Comparison of ENCODE assay signal across 10 mouse cellular contexts in the genomic region with DNA sequence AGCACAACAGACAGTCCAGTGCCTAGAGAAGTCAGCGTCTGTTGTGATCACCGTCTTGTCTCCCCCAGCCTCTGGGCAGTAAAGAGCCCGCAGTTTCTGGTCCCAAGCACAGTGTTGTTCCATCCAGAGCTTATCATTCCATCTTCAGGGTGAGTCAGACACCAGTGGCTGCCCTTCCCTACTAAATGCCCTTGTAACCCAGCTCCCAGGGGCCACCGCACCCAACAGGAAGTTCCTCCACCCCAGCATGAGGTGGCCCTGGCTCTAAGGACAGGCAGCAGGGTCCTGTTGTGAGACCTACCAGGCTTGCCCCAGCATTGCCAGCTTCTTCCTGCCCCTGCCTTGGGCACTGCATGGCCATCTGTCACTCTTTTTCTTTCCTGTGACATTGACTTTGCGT. TPM values are rescaled to one million over a fixed set of nuclear protein-coding genes. Genes with fewer than 3 reads are reported as not detected.
DNase-seq lines count a peak whose midpoint lies in the region; ATAC-seq and TF ChIP-seq lines count a peak whose summit lies in the region.
"Had no signal": no experiment of that assay in that cellular context is flagged by ENCODE, and none has a peak within 500 bp of the region (broad histone marks: within the 10 kb centered on the region; RNA-seq: fewer than 3 reads in every experiment).

No protein-coding gene starts in this region.

- peaks cover 62% of the 10 kb centered on the region for H3K4me1 ChIP-seq in hindbrain, embryonic 10.5 days (replicated peaks)
- H3K4me1 ChIP-seq in hindbrain, embryonic 11.5 days (replicated peaks; ENCODE audit: control insufficient read depth, insufficient read depth, low read length): peaks cover 14% of the 10 kb centered on the region
- H3K4me1 ChIP-seq in G1E (ENCODE audit: insufficient read depth, low read depth, low read length): peaks cover 65% of the 10 kb centered on the region
- peaks cover 49% of the 10 kb centered on the region for H3K4me1 ChIP-seq in intestine, embryonic 16.5 days (ENCODE audit: control insufficient read depth, insufficient read depth, low read length)

- DNase-seq in hindbrain, embryonic 10.5 days (ENCODE audit: low spot score): no peak
- no peak for DNase-seq in hindbrain, embryonic 11.5 days (ENCODE audit: low spot score)
- DNase-seq in 3134 (ENCODE audit: extremely low read depth, insufficient read length, low spot score): peak; percentile 69
- peak; percentile 58 for DNase-seq in G1E (ENCODE audit: low spot score)
- no peak for DNase-seq in B cell, adult 2 months
- DNase-seq in neural tube, embryonic 10.5 days (ENCODE audit: extremely low spot score, low spot score): no peak
- DNase-seq in cerebellum, adult 18-20 months: no peak
- DNase-seq: gastrocnemius, postnatal 25 days had no signal

- H3K27me3 ChIP-seq in hindbrain, embryonic 10.5 days (ENCODE audit: insufficient read depth, poor library complexity, severe bottlenecking): no peaks in the 10 kb centered on the region
- H3K27me3 ChIP-seq in hindbrain, embryonic 11.5 days (ENCODE audit: control insufficient read depth, insufficient read depth, low read length): no peaks in the 10 kb centered on the region
- no peaks in the 10 kb centered on the region for H3K27me3 ChIP-seq in G1E (ENCODE audit: insufficient read depth, low read length)
- no peaks in the 10 kb centered on the region for H3K27me3 ChIP-seq in intestine, embryonic 16.5 days (replicated peaks; ENCODE audit: control insufficient read depth, insufficient read depth, low read length)
- H3K27me3 ChIP-seq: neural tube, embryonic 12.5 days had no signal

- TF ChIP-seq CTCF in G1E (IDR thresholded peaks at IDR 0.05; ENCODE audit: low read depth, low read length): no peak

- no peak for ATAC-seq in hindbrain, embryonic 11.5 days (ENCODE audit: low FRiP score)
- ATAC-seq in G1E (ENCODE audit: extremely low read depth, insufficient number of reproducible peaks, low FRiP score, poor library complexity, severe bottlenecking): peak; percentile 91
- ATAC-seq in intestine, embryonic 16.5 days: peak; percentile 79

- H3K4me2 ChIP-seq in hindbrain, embryonic 11.5 days (replicated peaks; ENCODE audit: low read depth, low read length): no peak overlapping the region
- no peak overlapping the region for H3K4me2 ChIP-seq in intestine, embryonic 16.5 days (ENCODE audit: low read depth, low read length)
- H3K4me2 ChIP-seq: neural tube, embryonic 12.5 days had no signal

- H3K9ac ChIP-seq in hindbrain, embryonic 11.5 days (ENCODE audit: low read depth, low read length): no peak overlapping the region
- H3K9ac ChIP-seq in intestine, embryonic 16.5 days (ENCODE audit: low read depth, low read length): 0 out of 2 replicates have a peak overlapping the region, but pooled peaks have one; percentile 35
- H3K9ac ChIP-seq: neural tube, embryonic 12.5 days had no signal

- no peak overlapping the region for H3K4me3 ChIP-seq in hindbrain, embryonic 10.5 days
- H3K4me3 ChIP-seq in hindbrain, embryonic 11.5 days (ENCODE audit: low read depth, low read length): no peak overlapping the region
- peak overlapping the region; percentile 45; the same call in 1 of the 2 replicates for H3K4me3 ChIP-seq in G1E (ENCODE audit: low read depth, low read length)
- no peak overlapping the region for H3K4me3 ChIP-seq in intestine, embryonic 16.5 days (ENCODE audit: low read length)
- H3K4me3 ChIP-seq: neural tube, embryonic 12.5 days had no signal

- WGBS in hindbrain, embryonic 10.5 days: 85% methylated on average over 5 of the region's 5 CpGs
- WGBS in hindbrain, embryonic 11.5 days: 86% methylated on average over 5 of the region's 5 CpGs
- WGBS in intestine, embryonic 16.5 days: 64% methylated on average over 5 of the region's 5 CpGs

- H3K27ac ChIP-seq in hindbrain, embryonic 10.5 days: peak overlapping the region; percentile 64
- no peak overlapping the region for H3K27ac ChIP-seq in hindbrain, embryonic 11.5 days (ENCODE audit: low read depth, low read length)
- H3K27ac ChIP-seq in intestine, embryonic 16.5 days (ENCODE audit: low read length): peak overlapping the region; percentile 92
- H3K27ac ChIP-seq: neural tube, embryonic 12.5 days had no signal

- H3K9me3 ChIP-seq in hindbrain, embryonic 10.5 days: no peaks in the 10 kb centered on the region
- no peaks in the 10 kb centered on the region for H3K9me3 ChIP-seq in hindbrain, embryonic 11.5 days (ENCODE audit: control insufficient read depth, low read length)
- H3K9me3 ChIP-seq in G1E (replicated peaks): no peaks in the 10 kb centered on the region
- no peaks in the 10 kb centered on the region for H3K9me3 ChIP-seq in intestine, embryonic 16.5 days (ENCODE audit: control insufficient read depth, low read length)
- H3K9me3 ChIP-seq: neural tube, embryonic 12.5 days had no signal

- H3K36me3 ChIP-seq in hindbrain, embryonic 10.5 days: 0 out of 2 replicates have a peak, but pooled peaks cover 3% of the 10 kb centered on the region
- H3K36me3 ChIP-seq in hindbrain, embryonic 11.5 days (ENCODE audit: control insufficient read depth, insufficient read depth, low read length): no peaks in the 10 kb centered on the region
- peaks cover 77% of the 10 kb centered on the region for H3K36me3 ChIP-seq in G1E (replicated peaks)
- no peaks in the 10 kb centered on the region for H3K36me3 ChIP-seq in intestine, embryonic 16.5 days (ENCODE audit: control insufficient read depth, insufficient read depth, low read length)
- H3K36me3 ChIP-seq: neural tube, embryonic 12.5 days had no signal

RNA-seq across cellular contexts. Expression of a gene that starts 29.3 kb away (rescaled TPM):
- 173 and 180 TPM in 2 replicates for polyA plus RNA-seq in hindbrain, embryonic 10.5 days (2016; fragmentation: Nextera tagmentation; extraction: Ambion mirVana)
- 141 and 145 TPM in 2 replicates for polyA plus RNA-seq in hindbrain, embryonic 11.5 days (2014; fragmentation: Nextera tagmentation; extraction: Ambion mirVana)
- total RNA-seq in G1E (2014; fragmentation: Nextera tagmentation) (36.2 TPM in 2 replicates), G1E (2017) (202 and 222 TPM in 2 replicates)
- 331 and 365 TPM in 2 replicates for polyA plus RNA-seq in G1E (2012)
- polyA plus RNA-seq in intestine, embryonic 16.5 days (2015; fragmentation: Nextera tagmentation; extraction: Ambion mirVana): 168 and 188 TPM in 2 replicates

RNA-seq across cellular contexts. Expression of a gene that starts 31.6 kb away (rescaled TPM):
- 1.4 and 1.7 TPM in 2 replicates for polyA plus RNA-seq in hindbrain, embryonic 10.5 days (2016; fragmentation: Nextera tagmentation; extraction: Ambion mirVana)
- 1.9 and 2.4 TPM in 2 replicates for polyA plus RNA-seq in hindbrain, embryonic 11.5 days (2014; fragmentation: Nextera tagmentation; extraction: Ambion mirVana)
- total RNA-seq in G1E (2014; fragmentation: Nextera tagmentation) (26.1 and 37.4 TPM in 2 replicates), G1E (2017) (28.1 and 32.5 TPM in 2 replicates)
- polyA plus RNA-seq in G1E (2012): 56.7 and 64.7 TPM in 2 replicates
- 4.0 and 4.2 TPM in 2 replicates for polyA plus RNA-seq in intestine, embryonic 16.5 days (2015; fragmentation: Nextera tagmentation; extraction: Ambion mirVana)

RNA-seq across cellular contexts. Expression of a gene that starts 56.1 kb away (rescaled TPM):
- 2.0 TPM in 1 of 2 replicates, not detected in the other for polyA plus RNA-seq in hindbrain, embryonic 10.5 days (2016; fragmentation: Nextera tagmentation; extraction: Ambion mirVana)
- polyA plus RNA-seq in hindbrain, embryonic 11.5 days (2014; fragmentation: Nextera tagmentation; extraction: Ambion mirVana): 0.42 and 0.73 TPM in 2 replicates
- total RNA-seq in G1E (2014; fragmentation: Nextera tagmentation): not detected in 2 replicates
- total RNA-seq in G1E (2017): 0.12 TPM in 1 of 2 replicates, not detected in the other
- not detected in 2 replicates for polyA plus RNA-seq in G1E (2012)
- polyA plus RNA-seq in intestine, embryonic 16.5 days (2015; fragmentation: Nextera tagmentation; extraction: Ambion mirVana): 0.67 and 0.71 TPM in 2 replicates

Comparison
In these comparisons a context has a peak if more than half of its experiments do, and no peak if none do; other contexts are left out.
1. DNase-seq: peak in 3134 (single experiment) and G1E (single experiment); none in hindbrain, embryonic 10.5 days (single experiment), hindbrain, embryonic 11.5 days (single experiment), B cell, adult 2 months (0 of 2), neural tube, embryonic 10.5 days (single experiment) and cerebellum, adult 18-20 months (0 of 2).
2. RNA of a gene that starts 31.6 kb away (polyA plus RNA-seq): 56.7 to 64.7 TPM in G1E; 4.0 to 4.2 TPM in intestine, embryonic 16.5 days, 1.9 to 2.4 TPM in hindbrain, embryonic 11.5 days and 1.4 to 1.7 TPM in hindbrain, embryonic 10.5 days; every median in the first group is over 10 times any median in the second.